Mouse (Mus musculus): ENCODE measurements around the gene Sh3bp5.

DNA sequence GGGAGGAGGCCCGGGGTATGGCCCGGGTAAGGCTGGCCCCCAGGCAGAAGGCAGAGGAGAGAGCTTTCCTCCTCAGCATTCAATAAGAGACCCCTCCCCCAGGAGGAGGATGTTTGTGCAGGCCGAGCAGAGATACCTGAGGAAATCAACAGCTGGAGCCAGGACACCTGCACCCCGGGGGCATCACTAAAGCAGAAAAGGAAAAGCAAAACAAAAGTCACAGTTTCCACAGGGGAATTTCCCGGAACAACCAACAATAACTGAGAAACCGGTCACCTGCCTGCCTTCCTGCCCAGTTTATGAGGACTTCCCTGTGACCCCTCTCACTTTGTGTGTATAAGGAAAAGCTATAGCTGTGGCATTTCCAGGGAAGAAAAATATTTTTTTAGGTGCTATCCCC, 7.7 kb upstream of the Sh3bp5 start:
- TF ChIP-seq POLR2A (IDR thresholded peaks at IDR 0.05; ENCODE audit: control insufficient read depth, extremely low read depth, insufficient read depth, low read length, poor library complexity): no peak
- TF ChIP-seq CTCF (IDR thresholded peaks at IDR 0.05; ENCODE audit: borderline replicate concordance, control insufficient read depth, extremely low read depth, insufficient read depth, low read length, poor library complexity): no peak

Measured in thymus, adult 2 months (tissue).